Mouse (Mus musculus) bone marrow macrophage, adult 2 months (primary cell): ENCODE measurements around the gene Spry1.

Experiments used
- CTCF ChIP-seq: IDR thresholded peaks from 2 replicates; pipeline ENCODE4 v1.5.1; 2012; ENCODE audit warnings: low read depth, mild to moderate bottlenecking, low read length, moderate library complexity
- POLR2A ChIP-seq: IDR thresholded peaks from 2 replicates; pipeline ENCODE4 v1.6.1; 2012; ENCODE audit warnings: mild to moderate bottlenecking, low read depth, low read length, borderline replicate concordance

- TF ChIP-seq CTCF: no peak
- TF ChIP-seq POLR2A: no peak
Observed at GRCm38 (mm10) chr3:37636921-37637320, 2.8 kb upstream of the Spry1 start.
